Mouse (Mus musculus): ENCODE results near the gene Clptm1l. TPM values are rescaled to one million over a fixed set of nuclear protein-coding genes. Genes with fewer than 3 reads are reported as not detected.
A peak's percentile ranks its signal among the peaks of the same experiment; 100 is the strongest.

Gene Clptm1l
- polyA plus RNA-seq, 1 experiment from 2014 or later = 128 TPM

DNA sequence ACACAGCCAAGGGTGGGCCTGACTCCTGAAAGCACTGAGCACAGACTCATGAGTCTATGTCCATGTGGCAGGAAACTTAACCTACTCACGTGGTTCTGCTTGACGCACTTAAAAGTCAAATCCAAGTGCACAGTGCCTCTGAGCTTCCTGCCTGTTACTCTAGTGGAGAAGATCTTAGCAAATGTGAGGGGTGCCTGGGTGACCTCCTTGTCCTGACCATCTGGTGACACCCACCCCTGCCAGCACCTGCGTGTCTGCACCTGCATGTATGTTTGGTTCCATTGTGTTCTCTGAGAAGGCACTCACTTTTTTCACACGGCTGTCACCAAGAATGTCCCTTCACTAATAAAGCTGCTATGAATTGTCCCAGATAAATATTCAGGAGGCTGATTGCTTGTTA, 37.5 kb downstream of the Clptm1l start:
- Histone ChIP-seq H3K27ac (ENCODE audit: low read depth, low read length) (no peak overlapping the region), H3K9ac (ENCODE audit: low read length) (no peak overlapping the region)

DNA sequence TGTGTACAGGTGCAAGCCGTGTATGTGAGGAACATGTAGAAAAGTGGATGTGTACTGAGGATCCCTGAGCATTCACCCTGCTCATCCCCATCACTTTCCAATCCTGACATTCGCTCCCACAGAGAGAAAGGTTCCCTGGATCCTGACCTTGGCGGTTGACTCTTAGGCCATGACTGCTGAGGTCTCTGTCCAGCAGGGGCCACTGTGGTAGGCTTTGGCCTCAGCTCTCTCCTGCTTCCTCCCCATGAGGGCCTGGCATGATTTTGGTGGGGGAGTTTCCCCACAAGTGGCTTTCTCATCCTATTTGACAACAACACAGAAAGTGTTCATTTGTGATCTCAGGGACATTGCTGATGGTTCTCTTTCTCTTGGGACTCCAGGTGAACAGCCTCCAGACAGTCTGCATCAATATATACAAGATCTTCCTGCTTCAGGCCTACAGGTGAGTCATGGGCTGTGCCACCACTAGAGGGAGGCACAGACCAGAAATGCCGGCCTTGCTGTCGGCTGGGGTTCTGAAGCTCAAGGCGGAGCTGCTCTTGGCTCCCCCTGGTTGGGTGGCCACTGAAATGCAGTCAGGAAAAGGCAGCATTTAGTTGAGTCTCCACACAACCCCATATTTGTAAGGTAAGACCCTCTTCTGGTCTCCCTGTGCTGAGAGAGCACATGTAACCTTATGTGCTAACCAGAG, 42.7 kb downstream of the Clptm1l start:
- WGBS = 40% methylated on average over 6 of the region's 6 CpGs
- no peak for ATAC-seq (ENCODE audit: insufficient read depth, low FRiP score, low TSS enrichment)

More for the DNA sequence above, 37.5 kb downstream of the Clptm1l start:
- ATAC-seq (ENCODE audit: insufficient read depth, low FRiP score, low TSS enrichment) (no peak), DNase-seq (ENCODE audit: low spot score) (no peak)
- Histone ChIP-seq H3K4me1 (ENCODE audit: control insufficient read depth, insufficient read depth, low read length) (no peaks in the 10 kb centered on the region), H3K4me2 (ENCODE audit: low read depth) (no peak overlapping the region), H3K9me3 (ENCODE audit: control insufficient read depth, low read length) (no peaks in the 10 kb centered on the region), H3K36me3 (ENCODE audit: control insufficient read depth, insufficient read depth, low read length) (no peaks in the 10 kb centered on the region), H3K27me3 (ENCODE audit: control insufficient read depth, insufficient read depth, low read length) (no peaks in the 10 kb centered on the region), H3K4me3 (ENCODE audit: low read depth, low read length) (no peak overlapping the region)
- 88% methylated on average over 4 of the region's 4 CpGs for WGBS

GRCm38 (mm10) chr13:73653266-73653665, 49.5 kb downstream of the Clptm1l start:
- Histone ChIP-seq H3K4me3 (ENCODE audit: low read depth, low read length) (no peak overlapping the region), H3K27ac (ENCODE audit: low read depth, low read length) (no peak overlapping the region), H3K27me3 (ENCODE audit: control insufficient read depth, insufficient read depth, low read length) (no peaks in the 10 kb centered on the region), H3K4me1 (ENCODE audit: control insufficient read depth, insufficient read depth, low read length) (no peaks in the 10 kb centered on the region), H3K36me3 (ENCODE audit: control insufficient read depth, insufficient read depth, low read length) (no peaks in the 10 kb centered on the region), H3K9me3 (ENCODE audit: control insufficient read depth, low read length) (no peaks in the 10 kb centered on the region), H3K4me2 (ENCODE audit: low read depth) (no peak overlapping the region), H3K9ac (ENCODE audit: low read length) (no peak overlapping the region)
- 81% methylated on average over 3 of the region's 3 CpGs for WGBS
- DNase-seq (ENCODE audit: low spot score) (no peak), ATAC-seq (ENCODE audit: insufficient read depth, low FRiP score, low TSS enrichment) (no peak)

More for the DNA sequence above, 42.7 kb downstream of the Clptm1l start:
- no peaks in the 10 kb centered on the region for H3K9me3 ChIP-seq (ENCODE audit: control insufficient read depth, low read length)
- DNase-seq (ENCODE audit: low spot score) = peak; percentile 56
- no peaks in the 10 kb centered on the region for H3K27me3 ChIP-seq (ENCODE audit: control insufficient read depth, insufficient read depth, low read length)
- no peaks in the 10 kb centered on the region for H3K4me1 ChIP-seq (ENCODE audit: control insufficient read depth, insufficient read depth, low read length)
- H3K4me3 ChIP-seq (ENCODE audit: low read depth, low read length) = no peak overlapping the region
- no peak overlapping the region for H3K4me2 ChIP-seq (ENCODE audit: low read depth)
- H3K9ac ChIP-seq (ENCODE audit: low read length) = no peak overlapping the region
- H3K27ac ChIP-seq (ENCODE audit: low read depth, low read length) = no peak overlapping the region
- no peaks in the 10 kb centered on the region for H3K36me3 ChIP-seq (ENCODE audit: control insufficient read depth, insufficient read depth, low read length)

DNA sequence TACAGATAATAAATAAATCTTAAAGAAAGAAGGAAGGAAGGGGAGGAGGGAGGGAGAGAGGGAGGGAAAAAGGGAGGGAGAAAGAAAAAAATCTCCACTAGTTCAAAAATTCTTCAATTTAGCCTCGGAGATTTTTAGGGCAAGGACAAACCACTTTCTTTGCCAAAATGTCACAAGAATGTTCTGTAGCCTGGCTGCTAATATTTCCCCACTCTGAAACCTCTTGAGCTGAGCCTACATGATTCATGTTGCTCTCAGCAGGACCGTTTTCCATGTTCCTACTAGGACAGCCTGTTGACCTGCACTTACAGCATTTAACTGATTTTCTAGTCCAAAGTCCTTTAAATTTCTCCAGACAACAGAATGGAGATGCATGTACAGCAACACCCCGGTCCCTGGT, 51.2 kb downstream of the Clptm1l start:
- no peak for DNase-seq (ENCODE audit: low spot score)
- 80% methylated on average over 3 of the region's 3 CpGs for WGBS
- no peaks in the 10 kb centered on the region for H3K9me3 ChIP-seq (ENCODE audit: control insufficient read depth, low read length)

GRCm38 (mm10) chr13:73658953-73659352, 55.1 kb downstream of the Clptm1l start:
- WGBS = 64% methylated on average over 2 of the region's 2 CpGs
- no peak overlapping the region for H3K9ac ChIP-seq (ENCODE audit: low read length)
- H3K36me3 ChIP-seq (ENCODE audit: control insufficient read depth, insufficient read depth, low read length) = no peaks in the 10 kb centered on the region
- H3K4me1 ChIP-seq (ENCODE audit: control insufficient read depth, insufficient read depth, low read length) = no peaks in the 10 kb centered on the region
- H3K4me3 ChIP-seq (ENCODE audit: low read depth, low read length) = no peak overlapping the region
- ATAC-seq (ENCODE audit: insufficient read depth, low FRiP score, low TSS enrichment) (no peak), DNase-seq (ENCODE audit: low spot score) (no peak)
- H3K4me2 ChIP-seq (ENCODE audit: low read depth) = no peak overlapping the region
- H3K9me3 ChIP-seq (ENCODE audit: control insufficient read depth, low read length) = no peaks in the 10 kb centered on the region
- no peaks in the 10 kb centered on the region for H3K27me3 ChIP-seq (ENCODE audit: control insufficient read depth, insufficient read depth, low read length)
- no peak overlapping the region for H3K27ac ChIP-seq (ENCODE audit: low read depth, low read length)

More for the DNA sequence above, 51.2 kb downstream of the Clptm1l start:
- H3K36me3 ChIP-seq (ENCODE audit: control insufficient read depth, insufficient read depth, low read length) = no peaks in the 10 kb centered on the region
- H3K4me3 ChIP-seq (ENCODE audit: low read depth, low read length) = no peak overlapping the region
- no peak overlapping the region for H3K9ac ChIP-seq (ENCODE audit: low read length)
- no peaks in the 10 kb centered on the region for H3K27me3 ChIP-seq (ENCODE audit: control insufficient read depth, insufficient read depth, low read length)
- no peak overlapping the region for H3K27ac ChIP-seq (ENCODE audit: low read depth, low read length)
- no peak overlapping the region for H3K4me2 ChIP-seq (ENCODE audit: low read depth)
- no peaks in the 10 kb centered on the region for H3K4me1 ChIP-seq (ENCODE audit: control insufficient read depth, insufficient read depth, low read length)
- no peak for ATAC-seq (ENCODE audit: insufficient read depth, low FRiP score, low TSS enrichment)

DNA sequence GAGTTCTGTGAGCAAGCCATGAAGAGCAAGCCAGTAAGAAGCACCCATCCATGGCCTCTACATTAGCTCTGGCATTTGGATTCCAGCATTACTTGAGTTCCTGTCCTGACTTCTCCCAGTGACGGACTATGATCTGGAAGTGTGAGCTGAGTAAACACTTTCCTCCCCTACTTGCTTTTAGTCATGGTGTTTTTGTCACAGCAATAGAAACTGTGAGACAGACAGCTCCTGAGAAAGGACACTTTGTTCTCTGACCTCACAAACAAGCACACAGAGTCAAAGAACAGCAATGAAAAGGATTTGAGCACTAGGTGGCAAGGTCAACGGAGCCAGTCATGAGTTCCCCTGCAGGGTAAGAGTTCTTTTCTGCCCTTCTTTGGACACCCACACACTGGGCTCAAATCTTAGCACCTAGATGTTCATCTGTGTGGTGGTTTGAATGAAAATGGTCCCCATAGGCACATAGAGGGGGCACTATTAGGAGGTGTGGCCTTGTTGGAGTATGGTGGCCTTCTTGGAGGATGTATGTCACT, 56.4 kb downstream of the Clptm1l start:
- H3K27ac ChIP-seq (ENCODE audit: low read depth, low read length) = no peak overlapping the region
- ATAC-seq (ENCODE audit: insufficient read depth, low FRiP score, low TSS enrichment) (no peak), DNase-seq (ENCODE audit: low spot score) (no peak)
- no peaks in the 10 kb centered on the region for H3K9me3 ChIP-seq (ENCODE audit: control insufficient read depth, low read length)
- H3K4me2 ChIP-seq (ENCODE audit: low read depth) = no peak overlapping the region
- no peak overlapping the region for H3K4me3 ChIP-seq (ENCODE audit: low read depth, low read length)
- no peak overlapping the region for H3K9ac ChIP-seq (ENCODE audit: low read length)
- 71% methylated on average over 2 of the region's 2 CpGs for WGBS
- H3K36me3 ChIP-seq (ENCODE audit: control insufficient read depth, insufficient read depth, low read length) = no peaks in the 10 kb centered on the region
- no peaks in the 10 kb centered on the region for H3K27me3 ChIP-seq (ENCODE audit: control insufficient read depth, insufficient read depth, low read length)
- H3K4me1 ChIP-seq (ENCODE audit: control insufficient read depth, insufficient read depth, low read length) = no peaks in the 10 kb centered on the region

Other genes with a start within 250 kb of the Clptm1l start
- 46.0 and 49.8 TPM in 2 replicates for gene Lpcat1, start 136.8 kb upstream of the Clptm1l start, polyA plus RNA-seq (2014; fragmentation: Nextera tagmentation; extraction: Ambion mirVana)
- gene Slc6a3, start 67.3 kb upstream of the Clptm1l start, polyA plus RNA-seq (2014; fragmentation: Nextera tagmentation; extraction: Ambion mirVana) = 0.20 TPM in 1 of 2 replicates, not detected in the other
- gene Tert, start 22.9 kb downstream of the Clptm1l start, polyA plus RNA-seq (2014; fragmentation: Nextera tagmentation; extraction: Ambion mirVana) = 3.3 and 3.7 TPM in 2 replicates
- gene Slc6a18, start 74.0 kb downstream of the Clptm1l start, polyA plus RNA-seq (2014; fragmentation: Nextera tagmentation; extraction: Ambion mirVana) = not detected in 2 replicates
- gene Slc6a19, start 100.9 kb downstream of the Clptm1l start, polyA plus RNA-seq (2014; fragmentation: Nextera tagmentation; extraction: Ambion mirVana) = 0.28 and 0.52 TPM in 2 replicates
- 41.4 and 44.8 TPM in 2 replicates for gene Slc12a7, start 129.1 kb downstream of the Clptm1l start, polyA plus RNA-seq (2014; fragmentation: Nextera tagmentation; extraction: Ambion mirVana)
- gene Nkd2, start 243.6 kb downstream of the Clptm1l start, polyA plus RNA-seq (2014; fragmentation: Nextera tagmentation; extraction: Ambion mirVana) = 20.0 and 21.5 TPM in 2 replicates

Data from neural tube, embryonic 11.5 days (tissue).